Mouse (Mus musculus) embryonic facial prominence, embryonic 10.5 days (tissue): Measurements from ENCODE around the gene 1700010B08Rik. TPM values are rescaled to one million over a fixed set of nuclear protein-coding genes. Genes with fewer than 3 reads are reported as not detected.

Experiments used
- DNase-seq: peaks from one replicate; pipeline ENCODE4 v3.0.0-alpha.2; 2017; ENCODE audit warnings: low spot score
- H3K27ac ChIP-seq: fragments of 300-500 bp; sonication (generic); replicated peaks from 2 replicates; pipeline ENCODE4 v1.5.1; 2016; ENCODE audit warnings: mild to moderate bottlenecking
- H3K27me3 ChIP-seq: fragments of 300-500 bp; sonication (generic); replicated peaks from 2 replicates; pipeline ENCODE4 v1.6.1; 2016; ENCODE audit warnings: low read depth, mild to moderate bottlenecking; ENCODE audit not compliant: poor library complexity, severe bottlenecking
- H3K36me3 ChIP-seq: fragments of 300-500 bp; sonication (generic); replicated peaks from 2 replicates; pipeline ENCODE4 v1.6.1; 2016; ENCODE audit warnings: mild to moderate bottlenecking, moderate library complexity
- H3K4me1 ChIP-seq: fragments of 300-500 bp; sonication (generic); 2 replicates; pipeline ENCODE4 v1.6.1; 2016
- H3K4me3 ChIP-seq: fragments of 300-500 bp; sonication (generic); 2 replicates; pipeline ENCODE4 v1.5.1; 2016; ENCODE audit warnings: mild to moderate bottlenecking, moderate library complexity
- H3K9me3 ChIP-seq: fragments of 300-500 bp; sonication (generic); 2 replicates; pipeline ENCODE4 v1.6.1; 2016; ENCODE audit warnings: mild to moderate bottlenecking
- WGBS: fragments of 180-500 bp; shearing (Covaris S2); methylation state at CpG from one replicate; pipeline ENCODE4 v1.1.7; 2016; 5-methylcytosine and 5-hydroxymethylcytosine counted together
- microRNA-seq: library from miRNA; unstranded; fragments of <30 nt; microRNA quantifications from one replicate; pipeline ENCODE4, GENCODE M21; 2017
- polyA plus RNA-seq: library from polyadenylated mRNA; unstranded; fragments of >200 nt; fragmentation: Nextera tagmentation; extraction: Ambion mirVana; gene quantifications from 2 replicates; pipeline ENCODE4 v1.2.1, GENCODE M21; 2016

1700010B08Rik gene
- polyA plus RNA-seq, 1 experiment from 2014 or later, result not detected

DNA sequence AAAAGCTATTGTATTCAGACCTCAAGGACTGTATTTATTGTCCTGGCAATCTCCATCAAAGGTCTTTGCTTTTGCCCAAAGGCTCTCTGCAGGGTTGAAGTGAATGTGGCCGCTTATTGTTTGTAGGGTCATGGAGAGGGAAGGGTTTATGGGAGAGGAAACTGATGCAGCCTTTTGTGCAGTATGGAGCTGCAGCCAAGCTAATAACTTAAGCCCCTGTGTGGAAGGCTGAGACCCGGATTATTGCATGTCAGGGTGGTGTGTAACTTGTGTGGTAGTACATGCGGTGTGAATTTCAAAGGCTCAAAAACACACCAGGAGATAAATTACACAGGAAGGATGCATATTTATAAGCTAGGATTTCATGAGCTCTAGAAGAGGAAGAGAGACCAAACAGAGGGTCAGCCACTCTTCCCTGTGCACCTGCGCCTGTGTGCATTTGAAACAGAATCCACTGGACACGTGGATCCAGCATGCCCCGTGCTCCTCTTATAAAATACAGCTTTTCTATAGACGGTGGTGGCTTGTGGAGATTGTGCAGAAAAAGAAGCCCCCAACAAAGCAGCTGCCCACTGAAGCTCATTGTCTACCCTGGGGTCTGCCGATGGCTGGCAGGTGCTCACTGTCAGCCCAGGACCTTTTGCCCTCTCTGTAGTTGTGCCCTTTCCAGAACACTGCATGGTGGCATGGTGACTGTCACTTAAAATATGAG, 36.4 kb downstream of the 1700010B08Rik start:
- WGBS, result 71% methylated on average over 8 of the region's 8 CpGs
- Histone ChIP-seq H3K9me3 (no peaks in the 10 kb centered on the region), H3K27ac (no peak overlapping the region), H3K27me3 (no peaks in the 10 kb centered on the region), H3K36me3 (no peaks in the 10 kb centered on the region), H3K4me3 (no peak overlapping the region), H3K4me1 (peaks cover 23% of the 10 kb centered on the region)
- DNase-seq, result no peak

DNA sequence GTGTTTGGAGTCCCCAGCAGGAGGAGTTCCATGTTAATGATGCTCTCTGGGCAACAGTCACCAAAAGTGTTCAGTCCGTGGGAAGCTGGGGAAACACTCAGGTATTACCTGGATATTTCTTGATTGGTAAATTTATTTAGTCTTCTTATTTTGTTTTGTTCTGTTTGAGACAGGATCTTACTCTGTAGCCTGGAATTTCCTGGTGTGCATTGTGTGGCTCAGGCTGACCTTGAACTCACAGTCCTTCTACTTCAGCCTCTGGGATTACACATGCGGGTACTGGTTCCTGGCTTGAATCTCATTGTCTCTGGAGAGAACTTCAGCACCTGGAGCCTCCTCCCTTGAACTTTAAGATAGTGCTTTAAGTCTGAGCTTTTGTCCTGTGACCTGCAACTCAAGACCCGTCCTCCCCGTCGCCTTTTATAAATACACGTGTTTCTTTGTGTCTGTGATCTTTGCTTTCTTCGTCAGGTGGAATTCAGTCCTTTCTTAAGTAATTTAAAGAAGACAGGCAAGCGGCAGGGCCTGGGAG, 38.5 kb downstream of the 1700010B08Rik start:
- H3K9me3 ChIP-seq, result no peaks in the 10 kb centered on the region
- H3K4me3 ChIP-seq, result no peak overlapping the region
- peaks cover 9% of the 10 kb centered on the region; the same call in 1 of the 2 replicates for H3K36me3 ChIP-seq
- whole genome bisulfite sequencing, result 87% methylated on average over 8 of the region's 8 CpGs
- DNase-seq, result no peak
- no peak overlapping the region for H3K27ac ChIP-seq
- H3K4me1 ChIP-seq, result peaks cover 23% of the 10 kb centered on the region
- H3K27me3 ChIP-seq, result no peaks in the 10 kb centered on the region

DNA sequence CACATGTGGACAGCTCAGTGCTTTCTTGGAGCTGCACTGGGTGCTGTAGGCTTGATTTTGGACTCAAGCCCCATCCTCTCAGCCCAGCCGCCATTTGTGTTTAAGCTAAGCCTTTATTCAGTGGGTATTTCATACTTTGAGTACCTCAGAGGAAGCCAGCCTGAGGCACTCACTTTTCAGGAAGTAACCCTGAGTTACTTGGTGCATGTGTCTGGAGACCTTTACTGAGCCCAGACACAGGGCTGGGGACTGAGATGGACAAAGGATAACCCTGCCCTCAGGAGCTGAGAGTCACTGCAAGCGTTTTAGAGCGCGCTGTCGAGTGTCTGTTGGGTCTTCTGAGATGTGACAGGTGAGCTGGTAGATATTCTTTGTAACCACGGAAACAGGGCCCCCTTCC, 41.4 kb downstream of the 1700010B08Rik start:
- Histone ChIP-seq H3K4me3 (no peak overlapping the region), H3K27ac (no peak overlapping the region), H3K9me3 (no peaks in the 10 kb centered on the region), H3K27me3 (no peaks in the 10 kb centered on the region), H3K36me3 (peaks cover 29% of the 10 kb centered on the region), H3K4me1 (peaks cover 25% of the 10 kb centered on the region)
- no peak for DNase-seq
- WGBS, result 90% methylated on average over 6 of the region's 6 CpGs

DNA sequence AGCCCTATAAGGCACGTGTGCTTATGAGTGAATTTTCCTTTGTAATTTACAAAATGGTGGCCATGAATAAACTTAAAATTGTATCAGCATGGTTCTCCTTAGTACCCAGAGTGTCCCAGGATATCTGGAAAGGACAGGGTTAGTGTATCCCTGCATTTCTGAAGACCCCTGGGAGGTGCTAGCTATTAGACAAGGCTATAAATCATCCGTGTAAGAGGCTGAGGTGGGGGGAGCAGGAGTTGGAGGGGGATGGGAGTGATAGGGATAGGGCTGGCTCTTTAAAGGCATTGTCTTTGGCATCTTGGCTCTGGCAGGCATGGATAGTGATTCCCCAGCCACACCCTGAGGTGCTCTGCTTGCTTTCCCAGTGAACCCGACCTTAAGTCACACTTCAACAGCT, 45.4 kb downstream of the 1700010B08Rik start:
- 77% methylated on average over 3 of the region's 3 CpGs for WGBS
- Histone ChIP-seq H3K36me3 (peaks cover 41% of the 10 kb centered on the region), H3K4me1 (peaks cover 38% of the 10 kb centered on the region), H3K9me3 (no peaks in the 10 kb centered on the region), H3K4me3 (no peak overlapping the region), H3K27me3 (no peaks in the 10 kb centered on the region), H3K27ac (no peak overlapping the region)
- DNase-seq, result no peak

DNA sequence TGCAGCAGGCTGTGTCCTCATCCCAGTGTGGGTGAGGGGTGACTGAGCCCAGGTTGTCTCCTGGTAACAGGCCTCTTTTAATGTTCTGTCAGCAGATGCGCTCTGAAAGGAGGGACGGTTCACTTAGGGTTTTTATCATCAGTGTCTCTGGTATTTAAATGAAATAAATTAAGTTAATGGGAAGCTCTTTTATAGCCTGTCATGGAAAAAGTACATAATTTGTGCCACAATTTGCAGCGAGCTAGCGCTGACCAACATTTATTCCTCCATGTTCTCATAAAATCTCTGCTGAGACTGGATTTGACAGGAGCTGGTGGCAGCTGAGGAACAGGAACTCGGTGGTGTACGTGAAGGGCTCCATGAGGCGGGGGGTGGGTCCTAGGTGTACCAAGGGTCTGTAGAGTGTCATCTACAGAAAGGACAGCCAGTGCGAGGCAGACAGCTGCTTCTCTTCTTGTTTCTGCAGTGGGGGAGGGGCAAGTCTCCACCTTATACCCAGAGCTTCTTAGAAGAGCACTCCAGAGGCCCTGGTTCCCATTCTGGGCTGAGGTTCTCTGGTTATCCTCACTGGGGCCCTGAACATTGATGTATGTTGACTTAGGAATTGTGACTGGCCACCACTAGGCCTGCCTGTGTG, 48.9 kb downstream of the 1700010B08Rik start:
- Histone ChIP-seq H3K9me3 (no peaks in the 10 kb centered on the region), H3K36me3 (peaks cover 43% of the 10 kb centered on the region), H3K4me1 (peaks cover 51% of the 10 kb centered on the region), H3K4me3 (no peak overlapping the region), H3K27me3 (no peaks in the 10 kb centered on the region), H3K27ac (peak overlapping the region; percentile 16; the same call in 1 of the 2 replicates)
- WGBS, result 86% methylated on average over 8 of the region's 8 CpGs
- DNase-seq, result no peak

DNA sequence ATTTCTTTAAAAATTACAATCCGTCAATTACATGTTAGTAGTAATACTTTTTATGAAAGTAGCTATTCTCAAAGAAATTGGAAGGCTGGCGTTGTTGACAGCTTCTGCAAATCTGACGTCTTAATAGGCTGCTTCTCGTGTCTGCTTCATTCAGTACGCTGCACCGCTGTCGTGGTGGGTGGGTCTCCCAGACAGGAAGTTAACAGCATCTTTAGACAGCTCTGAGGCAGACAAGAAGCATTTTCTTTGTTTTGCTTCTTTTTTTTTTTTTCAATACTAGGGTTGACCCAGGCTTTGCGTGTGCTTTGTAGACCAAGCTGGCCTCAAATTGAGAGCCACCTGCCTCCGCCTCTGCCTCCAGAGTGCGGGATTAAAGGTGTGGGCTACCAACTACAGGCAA, 50.0 kb downstream of the 1700010B08Rik start:
- Histone ChIP-seq H3K27ac (no peak overlapping the region), H3K27me3 (no peaks in the 10 kb centered on the region), H3K9me3 (no peaks in the 10 kb centered on the region), H3K4me3 (no peak overlapping the region), H3K4me1 (peaks cover 53% of the 10 kb centered on the region), H3K36me3 (peaks cover 32% of the 10 kb centered on the region)
- 69% methylated on average over 10 of the region's 10 CpGs for WGBS
- no peak for DNase-seq

DNA sequence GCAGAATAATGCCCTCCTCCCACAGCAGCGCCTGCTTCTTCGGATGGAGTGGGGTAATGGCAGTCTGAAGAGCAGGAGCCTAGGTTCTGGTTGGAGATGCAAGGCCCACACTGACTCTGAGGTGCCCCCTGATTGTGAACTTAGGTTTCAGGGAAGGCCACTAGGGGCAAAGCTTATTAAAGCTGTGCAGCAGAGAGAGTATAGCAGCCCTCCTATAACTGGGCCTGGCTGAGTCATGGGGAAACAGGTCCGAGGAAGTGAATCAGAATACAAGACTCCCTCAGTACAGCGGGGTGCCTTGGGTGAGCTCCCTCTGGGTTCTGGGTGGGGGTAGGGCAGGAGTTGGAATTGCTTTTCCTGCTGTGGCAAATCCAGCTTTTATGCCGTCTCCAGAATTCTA, 51.4 kb downstream of the 1700010B08Rik start:
- H3K4me1 ChIP-seq, result peaks cover 59% of the 10 kb centered on the region

More for the DNA sequence above, 51.4 kb downstream of the 1700010B08Rik start:
- H3K4me3 ChIP-seq, result no peak overlapping the region
- 79% methylated on average over 5 of the region's 5 CpGs for WGBS
- 0 out of 2 replicates have a peak overlapping the region, but pooled peaks have one; percentile 6 for H3K27ac ChIP-seq
- H3K9me3 ChIP-seq, result no peaks in the 10 kb centered on the region
- no peak for DNase-seq
- no peaks in the 10 kb centered on the region for H3K27me3 ChIP-seq
- peaks cover 25% of the 10 kb centered on the region for H3K36me3 ChIP-seq

Small RNA genes within 50 kb of the gene (microRNA-seq; reads per million reads assigned to microRNA genes)
- gene Mir6340, result not detected

Other genes starting within 250 kb of the 1700010B08Rik start
- not detected in 2 replicates for gene 1700021F07Rik, start 196.8 kb upstream of the 1700010B08Rik start, polyA plus RNA-seq
- not detected in 2 replicates for gene Ankrd60, start 141.1 kb upstream of the 1700010B08Rik start, polyA plus RNA-seq
- 24.2 and 24.6 TPM in 2 replicates for gene Rab22a, start 59.7 kb upstream of the 1700010B08Rik start, polyA plus RNA-seq
- 8.1 and 9.8 TPM in 2 replicates for gene Vapb, start 18.1 kb downstream of the 1700010B08Rik start, polyA plus RNA-seq